Mouse (Mus musculus) liver, postnatal 0 days (tissue): ENCODE measurements at regions not wholly inside any gene's neighbourhood (a gene's known extent, or its start where the extent isn't known, plus 50 kb on each side); places are given as distances from the start of the nearest gene placed in this dataset.

Source experiments
- ATAC-seq: fragments of 200-750 bp; cut with Nextera tagmentation; 2 replicates; pipeline ENCODE4 v1.8.0; 2017; ENCODE audit warnings: mild to moderate bottlenecking, moderate library complexity
- DNase-seq: peaks from one replicate; pipeline ENCODE4 v3.0.0-alpha.2; 2016
- H3K27ac ChIP-seq: fragments of 300-500 bp; sonication (generic); 2 replicates; pipeline ENCODE4 v1.5.1; 2014; ENCODE audit warnings: antibody characterized with exemption, moderate library complexity, mild to moderate bottlenecking, low read depth
- H3K27me3 ChIP-seq: fragments of 300-500 bp; sonication (generic); 2 replicates; pipeline ENCODE4 v1.6.1; 2014; ENCODE audit warnings: low read length, control low read depth, mixed read lengths; ENCODE audit not compliant: insufficient read depth
- H3K36me3 ChIP-seq: fragments of 300-500 bp; sonication (generic); replicated peaks from 2 replicates; pipeline ENCODE4 v1.6.1; 2014; ENCODE audit warnings: mild to moderate bottlenecking, control low read depth, low read length, moderate library complexity, mixed read lengths; ENCODE audit not compliant: insufficient read depth
- H3K4me1 ChIP-seq: fragments of 300-500 bp; sonication (generic); 2 replicates; pipeline ENCODE4 v1.6.1; 2014; ENCODE audit warnings: antibody characterized with exemption, mild to moderate bottlenecking, control low read depth; ENCODE audit not compliant: insufficient read depth
- H3K4me2 ChIP-seq: fragments of 300-500 bp; sonication (generic); 2 replicates; pipeline ENCODE4 v1.6.1; 2014; ENCODE audit warnings: low read depth, mild to moderate bottlenecking, low read length, moderate library complexity, mixed read lengths
- H3K4me3 ChIP-seq: fragments of 300-500 bp; sonication (generic); 2 replicates; pipeline ENCODE4 v1.5.1; 2014; ENCODE audit warnings: low read depth, low read length
- H3K9ac ChIP-seq: fragments of 300-500 bp; sonication (generic); replicated peaks from 2 replicates; pipeline ENCODE4 v1.6.1; 2014; ENCODE audit warnings: mild to moderate bottlenecking, moderate library complexity
- H3K9me3 ChIP-seq: fragments of 300-500 bp; sonication (generic); 2 replicates; pipeline ENCODE4 v1.6.1; 2016; ENCODE audit warnings: mild to moderate bottlenecking, control low read depth, low read length, mixed read lengths
- CTCF ChIP-seq: sonication (generic); IDR thresholded peaks from 2 replicates; pipeline ENCODE4 v1.5.1; 2016; ENCODE audit warnings: antibody characterized with exemption, low read depth
- EP300 ChIP-seq: IDR thresholded peaks from 2 replicates; pipeline ENCODE4 v1.6.1; 2016; ENCODE audit warnings: antibody characterized with exemption, low read depth, mild to moderate bottlenecking
- WGBS: fragments of 180-500 bp; shearing (Covaris S2); extraction: QIAGEN DNeasy Blood & Tissue Kit; methylation state at CpG from one replicate; pipeline ENCODE4 v1.1.7; 2014; ENCODE audit not compliant: insufficient replicate concordance; 5-methylcytosine and 5-hydroxymethylcytosine counted together

DNA sequence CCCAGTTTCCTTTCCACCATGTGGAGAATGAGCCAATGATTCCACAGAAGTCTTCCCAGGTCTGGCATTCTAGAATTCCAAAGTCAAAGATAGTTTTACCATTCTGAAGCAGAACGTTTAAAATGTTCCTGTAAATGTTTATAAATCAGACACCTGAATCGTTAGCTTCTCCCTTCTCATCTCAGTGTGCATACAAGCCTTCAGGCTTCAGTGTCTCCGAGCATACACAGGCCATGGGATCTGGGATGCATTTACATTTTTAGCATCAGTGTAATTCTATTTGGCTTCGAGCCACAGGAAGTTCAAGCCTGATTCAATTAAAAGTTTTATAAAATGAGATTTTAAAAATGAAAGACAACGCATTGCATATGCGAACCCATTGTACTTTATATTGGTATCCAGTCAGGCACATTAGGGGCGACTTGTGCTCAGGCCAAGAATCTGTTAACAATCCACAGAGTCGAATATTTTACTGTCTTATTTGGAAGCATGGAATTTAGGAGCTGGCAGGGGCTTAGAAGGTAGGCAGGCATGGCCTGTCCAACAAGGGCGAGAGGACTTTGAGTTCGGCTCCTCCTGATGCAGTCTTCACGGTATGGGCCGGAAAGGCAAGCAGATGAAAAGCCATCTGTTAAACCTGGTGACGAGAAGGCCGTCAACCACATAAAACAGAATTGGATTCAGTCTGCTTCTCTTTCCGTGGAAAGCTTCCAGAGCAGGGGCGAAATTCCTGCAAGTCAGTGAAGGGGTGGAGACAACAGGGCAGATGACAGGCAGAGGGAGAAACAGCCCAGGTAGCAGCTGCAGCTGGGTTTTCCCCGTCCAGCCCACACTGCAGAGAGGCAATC, 63.7 kb upstream of the Sipa1l1 start:
- Histone ChIP-seq H3K27ac (no peak overlapping the region), H3K27me3 (no peaks in the 10 kb centered on the region), H3K9me3 (no peaks in the 10 kb centered on the region), H3K9ac (no peak overlapping the region), H3K4me1 (no peaks in the 10 kb centered on the region), H3K36me3 (no peaks in the 10 kb centered on the region), H3K4me3 (no peak overlapping the region), H3K4me2 (no peak overlapping the region)
- WGBS, result 74% methylated on average over 17 of the region's 17 CpGs
- ATAC-seq (no peak), DNase-seq (no peak)
- TF ChIP-seq CTCF, result no peak
- no peak for TF ChIP-seq EP300

DNA sequence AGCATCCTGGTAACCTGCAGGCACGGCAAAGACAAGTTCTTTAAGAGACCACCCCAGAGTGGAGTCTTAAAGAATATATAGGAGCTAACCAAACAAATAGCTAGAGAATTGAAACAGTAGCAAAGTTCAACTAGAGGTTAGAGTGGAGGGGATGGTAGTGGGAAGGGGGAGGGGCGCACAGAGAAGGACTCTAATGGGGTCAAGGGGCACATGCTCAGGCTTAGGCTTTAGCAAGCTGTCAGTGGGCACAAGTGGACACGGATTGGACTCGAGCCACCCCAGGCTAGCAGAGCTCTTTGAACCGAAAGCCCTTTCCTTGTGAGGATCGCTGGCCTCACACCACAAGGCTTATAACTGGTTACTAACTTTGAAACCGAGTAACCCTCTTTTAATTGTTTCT, 53.4 kb upstream of the Sipa1l1 start:
- Histone ChIP-seq H3K27me3 (no peaks in the 10 kb centered on the region), H3K4me3 (no peak overlapping the region), H3K27ac (no peak overlapping the region), H3K9me3 (no peaks in the 10 kb centered on the region), H3K4me2 (no peak overlapping the region), H3K4me1 (no peaks in the 10 kb centered on the region), H3K36me3 (no peaks in the 10 kb centered on the region), H3K9ac (no peak overlapping the region)
- WGBS, result 64% methylated on average over 7 of the region's 7 CpGs
- DNase-seq (no peak), ATAC-seq (no peak)
- TF ChIP-seq EP300, result no peak
- no peak for TF ChIP-seq CTCF
